Mouse (Mus musculus) liver, embryonic 16.5 days (tissue): ENCODE data around the gene Sycp2. TPM values are rescaled to one million over a fixed set of nuclear protein-coding genes. Genes with fewer than 3 reads are reported as not detected.

Experiments
- ATAC-seq: fragments of 200-750 bp; cut with Nextera tagmentation; 2 replicates; pipeline ENCODE4 v1.8.0; 2017; ENCODE audit warnings: low read depth, mild to moderate bottlenecking, moderate number of reproducible peaks, moderate library complexity
- H3K27ac ChIP-seq: fragments of 300-500 bp; sonication (generic); 2 replicates; pipeline ENCODE4 v1.5.1; 2014; ENCODE audit warnings: mild to moderate bottlenecking, low read length
- H3K27me3 ChIP-seq: fragments of 300-500 bp; sonication (generic); 2 replicates; pipeline ENCODE4 v1.6.1; 2014; ENCODE audit warnings: low read depth, low read length, mixed read lengths; ENCODE audit not compliant: control insufficient read depth, insufficient read depth
- H3K36me3 ChIP-seq: fragments of 300-500 bp; sonication (generic); 2 replicates; pipeline ENCODE4 v1.6.1; 2014; ENCODE audit warnings: mild to moderate bottlenecking; ENCODE audit not compliant: control insufficient read depth, insufficient read depth
- H3K4me1 ChIP-seq: fragments of 300-500 bp; sonication (generic); 2 replicates; pipeline ENCODE4 v1.6.1; 2014; ENCODE audit warnings: low read depth, low read length, mixed read lengths; ENCODE audit not compliant: control insufficient read depth
- H3K4me2 ChIP-seq: fragments of 300-500 bp; sonication (generic); 2 replicates; pipeline ENCODE4 v1.6.1; 2014; ENCODE audit warnings: low read depth, low read length, mixed read lengths
- H3K4me3 ChIP-seq: fragments of 300-500 bp; sonication (generic); 2 replicates; pipeline ENCODE4 v1.5.1; 2014; ENCODE audit warnings: low read depth, mild to moderate bottlenecking, low read length
- H3K9ac ChIP-seq: fragments of 300-500 bp; sonication (generic); 2 replicates; pipeline ENCODE4 v1.6.1; 2014; ENCODE audit warnings: low read depth, low read length
- H3K9me3 ChIP-seq: fragments of 300-500 bp; sonication (generic); replicated peaks from 2 replicates; pipeline ENCODE4 v1.6.1; 2016; ENCODE audit warnings: low read length; ENCODE audit not compliant: control insufficient read depth
- WGBS: fragments of 180-500 bp; shearing (Covaris S2); extraction: QIAGEN DNeasy Blood & Tissue Kit; methylation state at CpG from one replicate; pipeline ENCODE4 v1.1.7; 2014; ENCODE audit not compliant: insufficient replicate concordance; 5-methylcytosine and 5-hydroxymethylcytosine counted together
- polyA plus RNA-seq: library from polyadenylated mRNA; unstranded; fragments of >200 nt; fragmentation: Nextera tagmentation; extraction: Ambion mirVana; gene quantifications from 2 replicates; pipeline ENCODE4 v1.2.1, GENCODE M21; 2015

Gene Sycp2
- polyA plus RNA-seq, result 0.02 TPM in 1 of 2 replicates, not detected in the other

- Histone ChIP-seq H3K4me1 (no peaks in the 10 kb centered on the region), H3K9me3 (no peaks in the 10 kb centered on the region), H3K4me2 (no peak within 1 kb of the TSS), H3K9ac (no peak within 1 kb of the TSS), H3K27ac (no peak within 1 kb of the TSS), H3K27me3 (no peaks in the 10 kb centered on the region), H3K4me3 (no peak within 1 kb of the TSS), H3K36me3 (no peaks in the 10 kb centered on the region)
- peak; percentile 41; the same call in 1 of the 2 replicates for ATAC-seq
- 73% methylated on average over 51 of the region's 52 CpGs for WGBS
Observed at GRCm38 (mm10) chr2:178407053-178407815, at the start of gene Sycp2. Sycp2 (minus strand) TSS chr2:178407685.

- H3K4me2 ChIP-seq, result no peak overlapping the region
- H3K4me3 ChIP-seq, result no peak overlapping the region
- no peaks in the 10 kb centered on the region for H3K36me3 ChIP-seq
- 31% methylated on average over 17 of the region's 17 CpGs for WGBS
- no peak overlapping the region for H3K27ac ChIP-seq
- H3K9me3 ChIP-seq, result no peaks in the 10 kb centered on the region
- H3K4me1 ChIP-seq, result no peaks in the 10 kb centered on the region
- no peak for ATAC-seq
- H3K9ac ChIP-seq, result no peak overlapping the region
- H3K27me3 ChIP-seq, result no peaks in the 10 kb centered on the region
Observed at GRCm38 (mm10) chr2:178454664-178455516, 47.4 kb upstream of the Sycp2 start.

- H3K9ac ChIP-seq, result no peak overlapping the region
- no peak overlapping the region for H3K4me2 ChIP-seq
- no peaks in the 10 kb centered on the region for H3K36me3 ChIP-seq
- no peak overlapping the region for H3K4me3 ChIP-seq
- ATAC-seq, result no peak
- no peaks in the 10 kb centered on the region for H3K9me3 ChIP-seq
- H3K4me1 ChIP-seq, result no peaks in the 10 kb centered on the region
- H3K27ac ChIP-seq, result no peak overlapping the region
- 73% methylated on average over 10 of the region's 10 CpGs for WGBS
- H3K27me3 ChIP-seq, result no peaks in the 10 kb centered on the region
Observed at GRCm38 (mm10) chr2:178450961-178451360, 43.5 kb upstream of the Sycp2 start.

- no peak overlapping the region for H3K4me3 ChIP-seq
- H3K27ac ChIP-seq, result no peak overlapping the region
- H3K9me3 ChIP-seq, result no peaks in the 10 kb centered on the region
- H3K9ac ChIP-seq, result no peak overlapping the region
- H3K4me1 ChIP-seq, result no peaks in the 10 kb centered on the region
- H3K27me3 ChIP-seq, result no peaks in the 10 kb centered on the region
- ATAC-seq, result no peak
- no peaks in the 10 kb centered on the region for H3K36me3 ChIP-seq
- no peak overlapping the region for H3K4me2 ChIP-seq
- WGBS, result 31% methylated on average over 2 of the region's 2 CpGs
Observed at GRCm38 (mm10) chr2:178450236-178450635, 42.8 kb upstream of the Sycp2 start.

GRCm38 (mm10) chr2:178449386-178449785 lies 41.9 kb upstream of the Sycp2 start:
- no peak for ATAC-seq

GRCm38 (mm10) chr2:178437311-178437710 lies 29.8 kb upstream of the Sycp2 start:
- no peak overlapping the region for H3K4me2 ChIP-seq
- no peaks in the 10 kb centered on the region for H3K36me3 ChIP-seq
- no peak overlapping the region for H3K9ac ChIP-seq
- no peaks in the 10 kb centered on the region for H3K27me3 ChIP-seq
- no peaks in the 10 kb centered on the region for H3K9me3 ChIP-seq
- ATAC-seq, result no peak
- H3K4me3 ChIP-seq, result no peak overlapping the region
- H3K4me1 ChIP-seq, result no peaks in the 10 kb centered on the region
- 71% methylated on average over 9 of the region's 9 CpGs for WGBS
- no peak overlapping the region for H3K27ac ChIP-seq

More at GRCm38 (mm10) chr2:178449386-178449785, 41.9 kb upstream of the Sycp2 start:
- no peak overlapping the region for H3K9ac ChIP-seq
- no peaks in the 10 kb centered on the region for H3K27me3 ChIP-seq
- no peaks in the 10 kb centered on the region for H3K4me1 ChIP-seq
- no peaks in the 10 kb centered on the region for H3K9me3 ChIP-seq
- H3K4me2 ChIP-seq, result no peak overlapping the region
- WGBS, result 67% methylated on average over 4 of the region's 4 CpGs
- H3K4me3 ChIP-seq, result no peak overlapping the region
- H3K36me3 ChIP-seq, result no peaks in the 10 kb centered on the region
- H3K27ac ChIP-seq, result no peak overlapping the region

- H3K4me3 ChIP-seq, result no peak overlapping the region
- 63% methylated on average over 2 of the region's 2 CpGs for WGBS
- H3K4me1 ChIP-seq, result no peaks in the 10 kb centered on the region
- no peak overlapping the region for H3K4me2 ChIP-seq
- no peak overlapping the region for H3K9ac ChIP-seq
- no peak for ATAC-seq
- H3K9me3 ChIP-seq, result no peaks in the 10 kb centered on the region
- H3K36me3 ChIP-seq, result no peaks in the 10 kb centered on the region
- no peaks in the 10 kb centered on the region for H3K27me3 ChIP-seq
- no peak overlapping the region for H3K27ac ChIP-seq
Observed at GRCm38 (mm10) chr2:178433903-178434302, 26.4 kb upstream of the Sycp2 start.

GRCm38 (mm10) chr2:178433495-178433894 lies 26.0 kb upstream of the Sycp2 start:
- ATAC-seq, result no peak
- Histone ChIP-seq H3K27me3 (no peaks in the 10 kb centered on the region), H3K4me1 (no peaks in the 10 kb centered on the region), H3K4me3 (no peak overlapping the region), H3K36me3 (no peaks in the 10 kb centered on the region), H3K4me2 (no peak overlapping the region), H3K27ac (no peak overlapping the region), H3K9me3 (no peaks in the 10 kb centered on the region), H3K9ac (no peak overlapping the region)
- WGBS, result 38% methylated on average over 2 of the region's 2 CpGs

GRCm38 (mm10) chr2:178430231-178430630 lies 22.7 kb upstream of the Sycp2 start, which contains the start of gene Cdh26:
Cdh26 (plus strand) TSS chr2:178430531.
- H3K4me2 ChIP-seq, result no peak within 1 kb of the TSS
- no peak within 1 kb of the TSS for H3K4me3 ChIP-seq
- H3K27me3 ChIP-seq, result no peaks in the 10 kb centered on the region
- H3K36me3 ChIP-seq, result no peaks in the 10 kb centered on the region
- ATAC-seq, result no peak
- H3K4me1 ChIP-seq, result no peaks in the 10 kb centered on the region
- no peaks in the 10 kb centered on the region for H3K9me3 ChIP-seq
- no peak within 1 kb of the TSS for H3K27ac ChIP-seq
- no peak within 1 kb of the TSS for H3K9ac ChIP-seq
- 86% methylated on average over 4 of the region's 4 CpGs for WGBS
